Mouse (Mus musculus) kidney, postnatal 0 days (tissue): ENCODE results near the gene Klhl24. TPM values are rescaled to one million over a fixed set of nuclear protein-coding genes. Genes with fewer than 3 reads are reported as not detected.

Source experiments
- ATAC-seq: fragments of 200-750 bp; cut with Nextera tagmentation; replicated peaks from 2 replicates; pipeline ENCODE4 v1.8.0; 2017; ENCODE audit warnings: low read depth, moderate number of reproducible peaks, moderate TSS enrichment, moderate library complexity; ENCODE audit not compliant: low FRiP score
- DNase-seq: peaks from one replicate; pipeline ENCODE4 v3.0.0-alpha.2; 2016; ENCODE audit warnings: low spot score
- H3K27ac ChIP-seq: fragments of 300-500 bp; sonication (generic); 2 replicates; pipeline ENCODE4 v1.5.1; 2014; ENCODE audit warnings: mild to moderate bottlenecking
- H3K27me3 ChIP-seq: fragments of 300-500 bp; sonication (generic); 2 replicates; pipeline ENCODE4 v1.6.1; 2014; ENCODE audit warnings: low read length, mixed read lengths; ENCODE audit not compliant: insufficient read depth
- H3K36me3 ChIP-seq: fragments of 300-500 bp; sonication (generic); 2 replicates; pipeline ENCODE4 v1.6.1; 2014; ENCODE audit warnings: low read length, mixed read lengths; ENCODE audit not compliant: insufficient read depth
- H3K4me1 ChIP-seq: fragments of 300-500 bp; sonication (generic); replicated peaks from 2 replicates; pipeline ENCODE4 v1.6.1; 2014; ENCODE audit warnings: antibody characterized with exemption, low read length, mixed read lengths; ENCODE audit not compliant: insufficient read depth
- H3K4me2 ChIP-seq: fragments of 300-500 bp; sonication (generic); 2 replicates; pipeline ENCODE4 v1.6.1; 2014; ENCODE audit warnings: mild to moderate bottlenecking, low read length, moderate library complexity, mixed read lengths
- H3K4me3 ChIP-seq: fragments of 300-500 bp; sonication (generic); replicated peaks from 2 replicates; pipeline ENCODE4 v1.5.1; 2014; ENCODE audit warnings: low read depth, low read length
- H3K9ac ChIP-seq: fragments of 300-500 bp; sonication (generic); 2 replicates; pipeline ENCODE4 v1.6.1; 2014; ENCODE audit warnings: low read depth, low read length
- H3K9me3 ChIP-seq: fragments of 300-500 bp; sonication (generic); replicated peaks from 2 replicates; pipeline ENCODE4 v1.6.1; 2016; ENCODE audit warnings: low read length, inconsistent platforms, mixed read lengths
- CTCF ChIP-seq: IDR thresholded peaks from 2 replicates; pipeline ENCODE4 v1.5.1; 2016; ENCODE audit warnings: antibody characterized with exemption, low read depth, mild to moderate bottlenecking, moderate library complexity
- WGBS: fragments of 180-500 bp; shearing (Covaris S2); extraction: QIAGEN DNeasy Blood & Tissue Kit; methylation state at CpG from one replicate; pipeline ENCODE4 v1.1.7; 2014; 5-methylcytosine and 5-hydroxymethylcytosine counted together
- polyA plus RNA-seq: library from polyadenylated mRNA; unstranded; fragments of >200 nt; fragmentation: Nextera tagmentation; extraction: Ambion mirVana; gene quantifications from 2 replicates; pipeline ENCODE4 v1.2.1, GENCODE M21; 2015

Gene Klhl24
- polyA plus RNA-seq, 1 experiment from 2014 or later = 38.7 TPM

GRCm38 (mm10) chr16:20085250-20085905 is 12.0 kb upstream of the Klhl24 start:
- Histone ChIP-seq H3K27ac (no peak overlapping the region), H3K9me3 (no peaks in the 10 kb centered on the region), H3K4me2 (no peak overlapping the region), H3K27me3 (no peaks in the 10 kb centered on the region), H3K4me1 (no peaks in the 10 kb centered on the region), H3K36me3 (no peaks in the 10 kb centered on the region), H3K4me3 (no peak overlapping the region), H3K9ac (no peak overlapping the region)
- DNase-seq (no peak), ATAC-seq (no peak)
- 91% methylated on average over 5 of the region's 5 CpGs for WGBS
- no peak for TF ChIP-seq CTCF

GRCm38 (mm10) chr16:20086976-20087375 is 10.4 kb upstream of the Klhl24 start:
- H3K4me1 ChIP-seq = no peaks in the 10 kb centered on the region
- H3K9me3 ChIP-seq = no peaks in the 10 kb centered on the region
- no peak overlapping the region for H3K4me3 ChIP-seq
- TF ChIP-seq CTCF = no peak
- no peaks in the 10 kb centered on the region for H3K36me3 ChIP-seq
- no peak overlapping the region for H3K4me2 ChIP-seq
- no peak overlapping the region for H3K9ac ChIP-seq
- no peaks in the 10 kb centered on the region for H3K27me3 ChIP-seq
- ATAC-seq = no peak
- H3K27ac ChIP-seq = no peak overlapping the region
- DNase-seq = no peak
- 90% methylated on average over 5 of the region's 5 CpGs for WGBS

GRCm38 (mm10) chr16:20089636-20090035 is 7.7 kb upstream of the Klhl24 start:
- no peaks in the 10 kb centered on the region for H3K36me3 ChIP-seq
- 0 out of 2 replicates have a peak, but pooled peaks have one; percentile 7 for TF ChIP-seq CTCF
- H3K4me1 ChIP-seq = no peaks in the 10 kb centered on the region
- H3K4me3 ChIP-seq = no peak overlapping the region
- DNase-seq = no peak
- H3K9me3 ChIP-seq = no peaks in the 10 kb centered on the region
- no peak overlapping the region for H3K4me2 ChIP-seq
- no peak overlapping the region for H3K9ac ChIP-seq
- ATAC-seq = no peak
- WGBS = 96% methylated on average over 3 of the region's 3 CpGs
- no peak overlapping the region for H3K27ac ChIP-seq
- no peaks in the 10 kb centered on the region for H3K27me3 ChIP-seq

GRCm38 (mm10) chr16:20090921-20091575 is 6.3 kb upstream of the Klhl24 start:
- no peak overlapping the region for H3K9ac ChIP-seq
- H3K36me3 ChIP-seq = no peaks in the 10 kb centered on the region
- ATAC-seq (no peak), DNase-seq (no peak)
- H3K4me2 ChIP-seq = no peak overlapping the region
- H3K4me1 ChIP-seq = no peaks in the 10 kb centered on the region
- no peaks in the 10 kb centered on the region for H3K27me3 ChIP-seq
- TF ChIP-seq CTCF = no peak
- H3K9me3 ChIP-seq = no peaks in the 10 kb centered on the region
- no peak overlapping the region for H3K27ac ChIP-seq
- WGBS = 16% methylated on average over 5 of the region's 5 CpGs
- no peak overlapping the region for H3K4me3 ChIP-seq

- no peak overlapping the region for H3K4me2 ChIP-seq
- H3K9me3 ChIP-seq = no peaks in the 10 kb centered on the region
- H3K27me3 ChIP-seq = no peaks in the 10 kb centered on the region
- H3K27ac ChIP-seq = no peak overlapping the region
- ATAC-seq = no peak
- H3K4me3 ChIP-seq = no peak overlapping the region
- no peaks in the 10 kb centered on the region for H3K36me3 ChIP-seq
- H3K4me1 ChIP-seq = peaks cover 3% of the 10 kb centered on the region; the same call in 1 of the 2 replicates
- H3K9ac ChIP-seq = no peak overlapping the region
- 77% methylated on average over 2 of the region's 2 CpGs for WGBS
- DNase-seq = peak; percentile 25
- peak; percentile 48; the same call in 1 of the 2 replicates for TF ChIP-seq CTCF
Observed at GRCm38 (mm10) chr16:20095966-20096365, 1.4 kb upstream of the Klhl24 start.

- peak; percentile 95 for ATAC-seq
Observed at GRCm38 (mm10) chr16:20097711-20098374, 501 bp downstream of the Klhl24 start.

More at GRCm38 (mm10) chr16:20097711-20098374, 501 bp downstream of the Klhl24 start:
- under 1% methylated on average over 61 of the region's 61 CpGs for WGBS
- no peaks in the 10 kb centered on the region for H3K27me3 ChIP-seq
- peak; percentile 93 for DNase-seq
- TF ChIP-seq CTCF = no peak
- peak overlapping the region; percentile 99 for H3K9ac ChIP-seq
- peaks cover 3% of the 10 kb centered on the region; the same call in 1 of the 2 replicates for H3K4me1 ChIP-seq
- H3K9me3 ChIP-seq = no peaks in the 10 kb centered on the region; the same call in 1 of the 2 replicates
- peak overlapping the region; percentile 56 for H3K4me2 ChIP-seq
- H3K4me3 ChIP-seq = peak overlapping the region; percentile 89
- peak overlapping the region; percentile 100 for H3K27ac ChIP-seq
- no peaks in the 10 kb centered on the region for H3K36me3 ChIP-seq
